Mouse (Mus musculus) liver, postnatal 0 days (tissue): Measurements from ENCODE around the gene Sema6c. TPM values are rescaled to one million over a fixed set of nuclear protein-coding genes. Genes with fewer than 3 reads are reported as not detected.
A peak's percentile ranks its signal among the peaks of the same experiment; 100 is the strongest.

Source experiments
- ATAC-seq: fragments of 200-750 bp; cut with Nextera tagmentation; 2 replicates; pipeline ENCODE4 v1.8.0; 2017; ENCODE audit warnings: mild to moderate bottlenecking, moderate library complexity
- DNase-seq: peaks from one replicate; pipeline ENCODE4 v3.0.0-alpha.2; 2016
- H3K27ac ChIP-seq: fragments of 300-500 bp; sonication (generic); 2 replicates; pipeline ENCODE4 v1.5.1; 2014; ENCODE audit warnings: antibody characterized with exemption, moderate library complexity, mild to moderate bottlenecking, low read depth
- H3K27me3 ChIP-seq: fragments of 300-500 bp; sonication (generic); 2 replicates; pipeline ENCODE4 v1.6.1; 2014; ENCODE audit warnings: low read length, control low read depth, mixed read lengths; ENCODE audit not compliant: insufficient read depth
- H3K36me3 ChIP-seq: fragments of 300-500 bp; sonication (generic); replicated peaks from 2 replicates; pipeline ENCODE4 v1.6.1; 2014; ENCODE audit warnings: mild to moderate bottlenecking, control low read depth, low read length, moderate library complexity, mixed read lengths; ENCODE audit not compliant: insufficient read depth
- H3K4me1 ChIP-seq: fragments of 300-500 bp; sonication (generic); 2 replicates; pipeline ENCODE4 v1.6.1; 2014; ENCODE audit warnings: antibody characterized with exemption, mild to moderate bottlenecking, control low read depth; ENCODE audit not compliant: insufficient read depth
- H3K4me2 ChIP-seq: fragments of 300-500 bp; sonication (generic); 2 replicates; pipeline ENCODE4 v1.6.1; 2014; ENCODE audit warnings: low read depth, mild to moderate bottlenecking, low read length, moderate library complexity, mixed read lengths
- H3K4me3 ChIP-seq: fragments of 300-500 bp; sonication (generic); 2 replicates; pipeline ENCODE4 v1.5.1; 2014; ENCODE audit warnings: low read depth, low read length
- H3K9ac ChIP-seq: fragments of 300-500 bp; sonication (generic); replicated peaks from 2 replicates; pipeline ENCODE4 v1.6.1; 2014; ENCODE audit warnings: mild to moderate bottlenecking, moderate library complexity
- H3K9me3 ChIP-seq: fragments of 300-500 bp; sonication (generic); 2 replicates; pipeline ENCODE4 v1.6.1; 2016; ENCODE audit warnings: mild to moderate bottlenecking, control low read depth, low read length, mixed read lengths
- CTCF ChIP-seq: sonication (generic); IDR thresholded peaks from 2 replicates; pipeline ENCODE4 v1.5.1; 2016; ENCODE audit warnings: antibody characterized with exemption, low read depth
- EP300 ChIP-seq: IDR thresholded peaks from 2 replicates; pipeline ENCODE4 v1.6.1; 2016; ENCODE audit warnings: antibody characterized with exemption, low read depth, mild to moderate bottlenecking
- WGBS: fragments of 180-500 bp; shearing (Covaris S2); extraction: QIAGEN DNeasy Blood & Tissue Kit; methylation state at CpG from one replicate; pipeline ENCODE4 v1.1.7; 2014; ENCODE audit not compliant: insufficient replicate concordance; 5-methylcytosine and 5-hydroxymethylcytosine counted together
- polyA plus RNA-seq: library from polyadenylated mRNA; unstranded; fragments of >200 nt; fragmentation: Nextera tagmentation; extraction: Ambion mirVana; gene quantifications from 2 replicates; pipeline ENCODE4 v1.2.1, GENCODE M21; 2015

The Sema6c gene
- polyA plus RNA-seq, 1 experiment from 2014 or later, result 0.28 TPM

- peaks cover 32% of the 10 kb centered on the region for H3K27me3 ChIP-seq
Observed at GRCm38 (mm10) chr3:95161041-95161551, 839 bp downstream of the Sema6c start.

GRCm38 (mm10) chr3:95161618-95162344 lies 1.5 kb downstream of the Sema6c start:
- H3K27ac ChIP-seq, result no peak overlapping the region
- peaks cover 8% of the 10 kb centered on the region; the same call in 1 of the 2 replicates for H3K4me1 ChIP-seq
- no peak for ATAC-seq
- H3K9me3 ChIP-seq, result no peaks in the 10 kb centered on the region
- peaks cover 32% of the 10 kb centered on the region for H3K27me3 ChIP-seq
- H3K4me3 ChIP-seq, result peak overlapping the region; percentile 63; the same call in 1 of the 2 replicates
- H3K36me3 ChIP-seq, result no peaks in the 10 kb centered on the region
- 19% methylated on average over 9 of the region's 9 CpGs for WGBS
- TF ChIP-seq EP300, result no peak
- no peak for DNase-seq
- no peak overlapping the region; the same call in 1 of the 2 replicates for H3K9ac ChIP-seq
- 0 out of 2 replicates have a peak overlapping the region, but pooled peaks have one; percentile 98 for H3K4me2 ChIP-seq

More at GRCm38 (mm10) chr3:95161041-95161551, 839 bp downstream of the Sema6c start:
- no peak for TF ChIP-seq CTCF
- no peak for TF ChIP-seq EP300
- Histone ChIP-seq H3K9me3 (no peaks in the 10 kb centered on the region), H3K4me2 (peak overlapping the region; percentile 98), H3K27ac (no peak overlapping the region), H3K9ac (no peak overlapping the region; the same call in 1 of the 2 replicates), H3K36me3 (no peaks in the 10 kb centered on the region), H3K4me3 (peak overlapping the region; percentile 63), H3K4me1 (peaks cover 8% of the 10 kb centered on the region; the same call in 1 of the 2 replicates)
- ATAC-seq (no peak), DNase-seq (no peak)
- WGBS, result 4% methylated on average over 29 of the region's 30 CpGs

GRCm38 (mm10) chr3:95162345-95162628 lies 2.0 kb downstream of the Sema6c start:
- no peaks in the 10 kb centered on the region for H3K36me3 ChIP-seq
- H3K4me3 ChIP-seq, result no peak overlapping the region
- H3K9me3 ChIP-seq, result no peaks in the 10 kb centered on the region
- no peak overlapping the region for H3K4me2 ChIP-seq
- H3K27ac ChIP-seq, result no peak overlapping the region
- peaks cover 32% of the 10 kb centered on the region for H3K27me3 ChIP-seq
- DNase-seq (no peak), ATAC-seq (no peak)
- no peak overlapping the region for H3K9ac ChIP-seq
- H3K4me1 ChIP-seq, result peaks cover 8% of the 10 kb centered on the region; the same call in 1 of the 2 replicates
- WGBS, result 59% methylated on average over 2 of the region's 2 CpGs
- TF ChIP-seq CTCF (no peak), EP300 (no peak)

GRCm38 (mm10) chr3:95163419-95164255 lies 3.4 kb downstream of the Sema6c start:
- H3K36me3 ChIP-seq, result no peaks in the 10 kb centered on the region
- peak overlapping the region; percentile 18; the same call in 1 of the 2 replicates for H3K4me2 ChIP-seq
- H3K27ac ChIP-seq, result no peak overlapping the region
- DNase-seq, result no peak
- no peak overlapping the region for H3K9ac ChIP-seq
- H3K9me3 ChIP-seq, result no peaks in the 10 kb centered on the region
- ATAC-seq, result no peak
- TF ChIP-seq EP300, result no peak
- no peak for TF ChIP-seq CTCF
- 75% methylated on average over 11 of the region's 11 CpGs for WGBS
- H3K4me3 ChIP-seq, result no peak overlapping the region
- H3K4me1 ChIP-seq, result peaks cover 8% of the 10 kb centered on the region; the same call in 1 of the 2 replicates
- peaks cover 32% of the 10 kb centered on the region for H3K27me3 ChIP-seq

- peaks cover 8% of the 10 kb centered on the region; the same call in 1 of the 2 replicates for H3K4me1 ChIP-seq
- H3K4me3 ChIP-seq, result no peak overlapping the region
- TF ChIP-seq CTCF, result no peak
- no peak for TF ChIP-seq EP300
- no peak for ATAC-seq
- no peak overlapping the region for H3K9ac ChIP-seq
- no peaks in the 10 kb centered on the region for H3K36me3 ChIP-seq
- DNase-seq, result no peak
- 74% methylated on average over 5 of the region's 5 CpGs for WGBS
- no peak overlapping the region for H3K4me2 ChIP-seq
- H3K27me3 ChIP-seq, result peaks cover 32% of the 10 kb centered on the region
- no peaks in the 10 kb centered on the region for H3K9me3 ChIP-seq
- H3K27ac ChIP-seq, result no peak overlapping the region
Observed at GRCm38 (mm10) chr3:95164256-95164550, 3.9 kb downstream of the Sema6c start.

GRCm38 (mm10) chr3:95164840-95165239 lies 4.6 kb downstream of the Sema6c start:
- no peak overlapping the region for H3K4me2 ChIP-seq
- no peak for ATAC-seq
- no peak overlapping the region for H3K9ac ChIP-seq
- DNase-seq, result no peak
- WGBS, result 55% methylated on average over 5 of the region's 5 CpGs
- no peaks in the 10 kb centered on the region for H3K9me3 ChIP-seq
- H3K36me3 ChIP-seq, result no peaks in the 10 kb centered on the region
- TF ChIP-seq CTCF (no peak), EP300 (no peak)
- no peak overlapping the region for H3K4me3 ChIP-seq
- H3K4me1 ChIP-seq, result peaks cover 2% of the 10 kb centered on the region; the same call in 1 of the 2 replicates
- no peak overlapping the region for H3K27ac ChIP-seq
- H3K27me3 ChIP-seq, result peaks cover 34% of the 10 kb centered on the region
